Mouse (Mus musculus) CH12.LX (cell line): ENCODE data around the gene Gjb4. TPM values are rescaled to one million over a fixed set of nuclear protein-coding genes. Genes with fewer than 3 reads are reported as not detected.

Experiments used
- DNase-seq: peaks from one replicate; pipeline ENCODE4 v3.0.0-alpha.2; 2013; ENCODE audit errors: extremely low read depth
- H3K27ac ChIP-seq: 2 replicates; pipeline ENCODE4 v1.5.1; 2012; ENCODE audit warnings: low read depth, mild to moderate bottlenecking, control low read depth, moderate library complexity; ENCODE audit not compliant: insufficient read depth
- H3K27me3 ChIP-seq: replicated peaks from 2 replicates; pipeline ENCODE3; 2012; ENCODE audit warnings: inconsistent platforms
- H3K36me3 ChIP-seq, 2 experiments: replicated peaks in 1 of 2; 2 replicates each; pipeline versions ENCODE3 to v1.6.1; 2012; ENCODE audit warnings: inconsistent platforms in 1 of 2, low read length in 1 of 2, mild to moderate bottlenecking in 1 of 2, mixed read lengths in 1 of 2, moderate library complexity in 1 of 2; ENCODE audit not compliant: control insufficient read depth in 1 of 2, insufficient read depth in 1 of 2
- H3K4me1 ChIP-seq, 2 experiments: 2 replicates each; pipeline ENCODE4 v1.6.1; 2012; ENCODE audit warnings: inconsistent platforms in 1 of 2, moderate library complexity in 1 of 2; ENCODE audit not compliant: insufficient read depth in 2 of 2, control insufficient read depth in 1 of 2
- H3K4me2 ChIP-seq: 2 replicates; pipeline ENCODE4 v1.6.1; 2012; ENCODE audit warnings: low read depth, mild to moderate bottlenecking, control low read depth; ENCODE audit not compliant: poor library complexity, insufficient read depth, severe bottlenecking
- H3K4me3 ChIP-seq, 3 experiments: fragments of 150-350 bp in 1 of 3; sonication (generic) in 1 of 3; replicated peaks in 1 of 3; 2 replicates each; pipeline versions ENCODE3 to v1.5.1; 2011 to 2012; ENCODE audit warnings: low read depth in 2 of 3, low read length in 2 of 3, mild to moderate bottlenecking in 2 of 3, moderate library complexity in 2 of 3, control low read depth in 1 of 3, improper control_type of control experiment in 1 of 3, inconsistent platforms in 1 of 3, mixed read lengths in 1 of 3; ENCODE audit not compliant: poor library complexity in 1 of 3
- H3K79me2 ChIP-seq: replicated peaks from 2 replicates; pipeline ENCODE4 v1.6.1; 2012; ENCODE audit warnings: mild to moderate bottlenecking, moderate library complexity; ENCODE audit not compliant: control insufficient read depth, poor library complexity, insufficient read depth, severe bottlenecking; ENCODE audit errors: extremely low read depth
- H3K9ac ChIP-seq: 2 replicates; pipeline ENCODE4 v1.6.1; 2012; ENCODE audit warnings: low read depth, mild to moderate bottlenecking, control low read depth, moderate library complexity; ENCODE audit not compliant: insufficient read depth
- H3K9me3 ChIP-seq: replicated peaks from 2 replicates; pipeline ENCODE3; 2012; ENCODE audit warnings: low read length, inconsistent platforms, mixed read lengths
- BHLHE40 ChIP-seq: IDR thresholded peaks from 2 replicates; pipeline ENCODE4 v1.6.1; 2011; ENCODE audit warnings: mild to moderate bottlenecking, low read depth, low read length, improper control_type of control experiment
- E2F4 ChIP-seq: IDR thresholded peaks from 2 replicates; pipeline ENCODE4 v1.6.1; 2011; ENCODE audit warnings: low read depth, low read length, improper control_type of control experiment; ENCODE audit not compliant: insufficient replicate concordance
- HCFC1 ChIP-seq: IDR thresholded peaks from 2 replicates; pipeline ENCODE4 v1.6.1; 2012; ENCODE audit warnings: low read depth, mild to moderate bottlenecking, inconsistent platforms, low read length, improper control_type of control experiment
- MYC ChIP-seq: IDR thresholded peaks from 2 replicates; pipeline ENCODE4 v1.6.1; 2011; ENCODE audit warnings: low read depth, mild to moderate bottlenecking, improper control_type of control experiment, low read length
- NRF1 ChIP-seq: IDR thresholded peaks from 2 replicates; pipeline ENCODE4 v1.6.1; 2014; ENCODE audit warnings: low read depth, mild to moderate bottlenecking, inconsistent platforms, low read length, improper control_type of control experiment, moderate library complexity
- SIN3A ChIP-seq: IDR thresholded peaks from 2 replicates; pipeline ENCODE4 v1.6.1; 2012; ENCODE audit warnings: low read length, improper control_type of control experiment, inconsistent platforms
- TBP ChIP-seq: conservative IDR thresholded peaks from 2 replicates; pipeline ENCODE4 v1.6.1; 2011; ENCODE audit warnings: low read depth, low read length, improper control_type of control experiment
- TCF12 ChIP-seq: IDR thresholded peaks from 2 replicates; pipeline ENCODE4 v1.6.1; 2014; ENCODE audit warnings: low read depth, mild to moderate bottlenecking, inconsistent platforms, low read length, improper control_type of control experiment
- ZKSCAN1 ChIP-seq: IDR thresholded peaks from 2 replicates; pipeline ENCODE4 v1.6.1; 2012; ENCODE audit warnings: low read depth, inconsistent platforms, low read length, improper control_type of control experiment, borderline replicate concordance
- dilution Hi-C: fragments of 300-500 bp; cut with MboI; formaldehyde crosslinking; loops from 2 replicates; pipeline ENCODE4 v1.14.3; 2020; ENCODE audit warnings: low sequenced_read_pairs; ENCODE audit not compliant: extremely low pct_unique_long_range_greater_than_20kb, extremely low pct_ligation_motif_present
- in situ Hi-C: fragments of 300-500 bp; cut with MboI; formaldehyde crosslinking; loops from 3 replicates; pipeline ENCODE4 v1.14.3; 2019; ENCODE audit warnings: low sequenced_read_pairs, low pct_ligation_motif_present, low pct_unique_long_range_greater_than_20kb, mixed read lengths
- polyA plus RNA-seq: library from polyadenylated mRNA; unstranded; fragments of >175 nt; gene quantifications from 2 replicates; pipeline ENCODE4 v1.2.1, GENCODE M21; 2012; ENCODE audit warnings: low read depth; ENCODE audit not compliant: insufficient read length
- total RNA-seq, 2 experiments: library from RNA; depleted of rRNA; stranded (reverse); fragments of 300-350 nt in 1 of 2; fragments of >200 nt in 1 of 2; gene quantifications; 2 replicates each; pipeline ENCODE4 v1.2.3; 2012 to 2014

The Gjb4 gene
- total and polyA plus RNA-seq, 3 experiments, result not detected

- Histone ChIP-seq H3K27ac (no peak overlapping the region), H3K9ac (no peak overlapping the region), H3K4me2 (no peak overlapping the region), H3K9me3 (no peaks in the 10 kb centered on the region), H3K4me1 (no peaks in the 10 kb centered on the region; a peak in 1 of 4 replicates), H3K27me3 (peaks cover 16% of the 10 kb centered on the region), H3K4me3 (no peak overlapping the region), H3K36me3 (no peaks in the 10 kb centered on the region), H3K79me2 (no peaks in the 10 kb centered on the region)
- TF ChIP-seq TBP, result no peak
- no peak for TF ChIP-seq BHLHE40
- TF ChIP-seq TCF12, result no peak
- TF ChIP-seq MYC, result no peak
- no peak for TF ChIP-seq E2F4
- dilution Hi-C loops (no loop called here), in situ Hi-C loops (no loop called here)
- DNase-seq, result no peak
Measured at GRCm38 (mm10) chr4:127306915-127307314, 47.0 kb downstream of the Gjb4 start.

- in situ Hi-C loops, result no loop called here
- Histone ChIP-seq H3K36me3 (no peaks in the 10 kb centered on the region), H3K27me3 (peaks cover 20% of the 10 kb centered on the region), H3K79me2 (no peaks in the 10 kb centered on the region)
- dilution Hi-C loops, result no loop called here
- TF ChIP-seq ZKSCAN1 (no peak), SIN3A (no peak), HCFC1 (no peak), NRF1 (no peak)
- TF ChIP-seq, all 38 proteins: peak for 0
- Histone ChIP-seq H3K4me3 (no peak overlapping the region), H3K4me1 (no peaks in the 10 kb centered on the region), H3K9me3 (no peaks in the 10 kb centered on the region), H3K4me2 (no peak overlapping the region), H3K27ac (no peak overlapping the region), H3K9ac (no peak overlapping the region)
- DNase-seq, result no peak
Measured at GRCm38 (mm10) chr4:127303796-127304195, 50.1 kb downstream of the Gjb4 start.

Other genes starting within 250 kb of the Gjb4 start
- gene Tmem35b, start 230.4 kb downstream of the Gjb4 start, total RNA-seq (2012; rRNA removed), result 8.4 and 14.2 TPM in 2 replicates
- 8.3 and 9.4 TPM in 2 replicates for gene Tmem35b, start 230.4 kb downstream of the Gjb4 start, total RNA-seq (2014; rRNA removed)
- 5.5 and 7.1 TPM in 2 replicates for gene Tmem35b, start 230.4 kb downstream of the Gjb4 start, polyA plus RNA-seq
- gene Dlgap3, start 184.9 kb downstream of the Gjb4 start, total RNA-seq (2012; rRNA removed), result 0.38 and 0.55 TPM in 2 replicates
- 0.08 TPM in 1 of 2 replicates, not detected in the other for gene Dlgap3, start 184.9 kb downstream of the Gjb4 start, total RNA-seq (2014; rRNA removed)
- 0.07 and 0.37 TPM in 2 replicates for gene Dlgap3, start 184.9 kb downstream of the Gjb4 start, polyA plus RNA-seq
- 33.6 and 36.6 TPM in 2 replicates for gene Smim12, start 110.3 kb downstream of the Gjb4 start, total RNA-seq (2012; rRNA removed)
- gene Smim12, start 110.3 kb downstream of the Gjb4 start, total RNA-seq (2014; rRNA removed), result 28.7 and 31.3 TPM in 2 replicates
- 27.7 and 30.9 TPM in 2 replicates for gene Smim12, start 110.3 kb downstream of the Gjb4 start, polyA plus RNA-seq
- gene Gja4, start 40.0 kb downstream of the Gjb4 start, total RNA-seq (2012; rRNA removed), result not detected in 2 replicates
- not detected in 2 replicates for gene Gja4, start 40.0 kb downstream of the Gjb4 start, total RNA-seq (2014; rRNA removed)
- not detected in 2 replicates for gene Gja4, start 40.0 kb downstream of the Gjb4 start, polyA plus RNA-seq
- not detected in 2 replicates for gene Gjb3, start 23.2 kb downstream of the Gjb4 start, total RNA-seq (2012; rRNA removed)
- gene Gjb3, start 23.2 kb downstream of the Gjb4 start, total RNA-seq (2014; rRNA removed), result not detected in 2 replicates
- not detected in 2 replicates for gene Gjb3, start 23.2 kb downstream of the Gjb4 start, polyA plus RNA-seq
- 0.29 and 0.34 TPM in 2 replicates for gene Gjb5, start 4.1 kb upstream of the Gjb4 start, total RNA-seq (2012; rRNA removed)
- 0.39 and 0.50 TPM in 2 replicates for gene Gjb5, start 4.1 kb upstream of the Gjb4 start, total RNA-seq (2014; rRNA removed)
- 0.23 TPM in 1 of 2 replicates, not detected in the other for gene Gjb5, start 4.1 kb upstream of the Gjb4 start, polyA plus RNA-seq